Mouse (Mus musculus): ENCODE results near the gene Gm10192.
"Not testable (repeated sequence)": the region's sequence is repeated elsewhere in the genome, so short reads cannot be mapped to it uniquely, and the experiment has no call there.

DNA sequence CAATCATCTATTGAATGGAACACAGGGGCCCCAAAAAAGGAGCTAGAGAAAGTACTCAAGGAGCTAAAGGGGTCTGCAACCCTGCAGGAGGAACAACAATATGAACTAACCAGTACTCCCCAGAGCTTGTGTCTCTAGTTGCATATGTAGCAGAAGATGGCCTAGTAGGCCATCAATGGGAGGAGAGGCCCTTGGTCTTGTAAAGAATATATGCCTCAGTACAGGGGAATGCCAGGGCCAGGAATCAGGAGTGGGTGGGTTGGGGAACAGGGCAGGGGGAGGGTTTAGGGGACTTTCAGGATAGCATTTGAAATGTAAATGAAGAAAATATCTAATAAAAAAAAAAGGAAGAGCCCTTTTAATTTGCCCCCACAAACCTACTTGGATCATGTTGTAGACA is at the start of gene Gm10192:
- TF ChIP-seq POLR2A (IDR thresholded peaks at IDR 0.05; ENCODE audit: low read depth, low read length); CTCF (IDR thresholded peaks at IDR 0.05; ENCODE audit: borderline replicate concordance, insufficient read depth, low read length): not testable (repeated sequence)

Data from embryonic fibroblast, embryonic 13.5 days (primary cell).